In genomic region chr16:87728703-87729102, GRCm38 (mm10) we compare ENCODE assay signal across 17 mouse cellular contexts.
"Had no signal": no experiment of that assay in that cellular context is flagged by ENCODE, and none has a peak within 500 bp of the region (broad histone marks: within the 10 kb centered on the region; RNA-seq: fewer than 3 reads in every experiment).

No protein-coding gene starts in this region.

- DNase-seq: kidney, adult 11 months; kidney, adult 8-10 months; kidney, postnatal 10 days; kidney, postnatal 36 days; layer of hippocampus, postnatal 36 days; liver, embryonic 13.5 days; lung, adult 2 months; lung, postnatal 14 days; midbrain, embryonic 14.5 days; retina, postnatal 1 day; right cerebral cortex, postnatal 25 days; spleen, adult 18-20 months had no signal

- H3K4me2 ChIP-seq: kidney, embryonic 15.5 days; liver, embryonic 13.5 days; midbrain, embryonic 11.5 days; neural tube, embryonic 13.5 days; stomach, embryonic 15.5 days had no signal

- H3K9me3 ChIP-seq: kidney, embryonic 15.5 days; liver, embryonic 13.5 days; neural tube, embryonic 13.5 days; stomach, embryonic 15.5 days had no signal

- H3K4me1 ChIP-seq: kidney, embryonic 15.5 days; stomach, embryonic 15.5 days had no signal

- H3K9ac ChIP-seq: kidney, embryonic 15.5 days; liver, embryonic 13.5 days; neural tube, embryonic 13.5 days; stomach, embryonic 15.5 days had no signal

- H3K27me3 ChIP-seq: kidney, embryonic 15.5 days; liver, embryonic 13.5 days; neural tube, embryonic 13.5 days; stomach, embryonic 15.5 days had no signal

- H3K27ac ChIP-seq: kidney, embryonic 15.5 days; left cerebral cortex, adult 2 months; liver, embryonic 13.5 days; neural tube, embryonic 13.5 days; stomach, embryonic 15.5 days had no signal

- H3K4me3 ChIP-seq: kidney, embryonic 15.5 days; left cerebral cortex, adult 2 months; liver, embryonic 13.5 days; neural tube, embryonic 13.5 days; stomach, embryonic 15.5 days had no signal
